Mouse (Mus musculus) liver, embryonic 16.5 days (tissue): Measurements from ENCODE around the gene Tfec. TPM values are rescaled to one million over a fixed set of nuclear protein-coding genes. Genes with fewer than 3 reads are reported as not detected.

Experiments used
- ATAC-seq: fragments of 200-750 bp; cut with Nextera tagmentation; 2 replicates; pipeline ENCODE4 v1.8.0; 2017; ENCODE audit warnings: low read depth, mild to moderate bottlenecking, moderate number of reproducible peaks, moderate library complexity
- H3K27ac ChIP-seq: fragments of 300-500 bp; sonication (generic); 2 replicates; pipeline ENCODE4 v1.5.1; 2014; ENCODE audit warnings: mild to moderate bottlenecking, low read length
- H3K27me3 ChIP-seq: fragments of 300-500 bp; sonication (generic); 2 replicates; pipeline ENCODE4 v1.6.1; 2014; ENCODE audit warnings: low read depth, low read length, mixed read lengths; ENCODE audit not compliant: control insufficient read depth, insufficient read depth
- H3K36me3 ChIP-seq: fragments of 300-500 bp; sonication (generic); 2 replicates; pipeline ENCODE4 v1.6.1; 2014; ENCODE audit warnings: mild to moderate bottlenecking; ENCODE audit not compliant: control insufficient read depth, insufficient read depth
- H3K4me1 ChIP-seq: fragments of 300-500 bp; sonication (generic); 2 replicates; pipeline ENCODE4 v1.6.1; 2014; ENCODE audit warnings: low read depth, low read length, mixed read lengths; ENCODE audit not compliant: control insufficient read depth
- H3K4me2 ChIP-seq: fragments of 300-500 bp; sonication (generic); 2 replicates; pipeline ENCODE4 v1.6.1; 2014; ENCODE audit warnings: low read depth, low read length, mixed read lengths
- H3K4me3 ChIP-seq: fragments of 300-500 bp; sonication (generic); 2 replicates; pipeline ENCODE4 v1.5.1; 2014; ENCODE audit warnings: low read depth, mild to moderate bottlenecking, low read length
- H3K9ac ChIP-seq: fragments of 300-500 bp; sonication (generic); 2 replicates; pipeline ENCODE4 v1.6.1; 2014; ENCODE audit warnings: low read depth, low read length
- H3K9me3 ChIP-seq: fragments of 300-500 bp; sonication (generic); replicated peaks from 2 replicates; pipeline ENCODE4 v1.6.1; 2016; ENCODE audit warnings: low read length; ENCODE audit not compliant: control insufficient read depth
- WGBS: fragments of 180-500 bp; shearing (Covaris S2); extraction: QIAGEN DNeasy Blood & Tissue Kit; methylation state at CpG from one replicate; pipeline ENCODE4 v1.1.7; 2014; ENCODE audit not compliant: insufficient replicate concordance; 5-methylcytosine and 5-hydroxymethylcytosine counted together
- polyA plus RNA-seq: library from polyadenylated mRNA; unstranded; fragments of >200 nt; fragmentation: Nextera tagmentation; extraction: Ambion mirVana; gene quantifications from 2 replicates; pipeline ENCODE4 v1.2.1, GENCODE M21; 2015

Tfec gene
- polyA plus RNA-seq, 1 experiment from 2014 or later = 4.5 TPM

GRCm38 (mm10) chr6:16821985-16822384 lies 76.3 kb downstream of the Tfec start:
- 16% methylated on average over 1 of the region's 1 CpGs for WGBS
- Histone ChIP-seq H3K4me2 (no peak overlapping the region), H3K27ac (no peak overlapping the region), H3K9ac (no peak overlapping the region), H3K9me3 (no peaks in the 10 kb centered on the region), H3K4me3 (no peak overlapping the region), H3K4me1 (no peaks in the 10 kb centered on the region), H3K27me3 (no peaks in the 10 kb centered on the region), H3K36me3 (no peaks in the 10 kb centered on the region)
- no peak for ATAC-seq

GRCm38 (mm10) chr6:16806302-16806701 lies 91.9 kb downstream of the Tfec start:
- WGBS = 43% methylated on average over 1 of the region's 1 CpGs
- Histone ChIP-seq H3K4me1 (no peaks in the 10 kb centered on the region), H3K4me2 (no peak overlapping the region), H3K9ac (no peak overlapping the region), H3K9me3 (no peaks in the 10 kb centered on the region), H3K4me3 (no peak overlapping the region), H3K36me3 (no peaks in the 10 kb centered on the region), H3K27me3 (no peaks in the 10 kb centered on the region), H3K27ac (no peak overlapping the region)
- no peak for ATAC-seq

GRCm38 (mm10) chr6:16797669-16798068 lies 100.6 kb downstream of the Tfec start:
- 46% methylated on average over 10 of the region's 10 CpGs for WGBS
- Histone ChIP-seq H3K9me3 (no peaks in the 10 kb centered on the region), H3K9ac (no peak overlapping the region), H3K27ac (no peak overlapping the region), H3K4me3 (no peak overlapping the region), H3K36me3 (no peaks in the 10 kb centered on the region), H3K27me3 (no peaks in the 10 kb centered on the region), H3K4me2 (no peak overlapping the region), H3K4me1 (no peaks in the 10 kb centered on the region)
- no peak for ATAC-seq

- H3K4me1 ChIP-seq = no peaks in the 10 kb centered on the region
- no peak overlapping the region for H3K4me3 ChIP-seq
- 70% methylated on average over 9 of the region's 9 CpGs for whole genome bisulfite sequencing
- no peak overlapping the region for H3K4me2 ChIP-seq
- H3K27ac ChIP-seq = no peak overlapping the region
- no peak for ATAC-seq
- H3K9me3 ChIP-seq = no peaks in the 10 kb centered on the region
- no peaks in the 10 kb centered on the region for H3K27me3 ChIP-seq
- H3K9ac ChIP-seq = no peak overlapping the region
- no peaks in the 10 kb centered on the region for H3K36me3 ChIP-seq
Observed at GRCm38 (mm10) chr6:16796914-16797313, 101.3 kb downstream of the Tfec start.

GRCm38 (mm10) chr6:16794036-16794435 lies 104.2 kb downstream of the Tfec start:
- no peaks in the 10 kb centered on the region for H3K27me3 ChIP-seq
- 56% methylated on average over 7 of the region's 7 CpGs for WGBS
- no peaks in the 10 kb centered on the region for H3K9me3 ChIP-seq
- no peak for ATAC-seq
- no peaks in the 10 kb centered on the region for H3K4me1 ChIP-seq
- no peak overlapping the region for H3K4me3 ChIP-seq
- no peak overlapping the region for H3K4me2 ChIP-seq
- H3K27ac ChIP-seq = no peak overlapping the region
- no peaks in the 10 kb centered on the region for H3K36me3 ChIP-seq
- H3K9ac ChIP-seq = no peak overlapping the region

- no peak overlapping the region for H3K4me2 ChIP-seq
- no peaks in the 10 kb centered on the region for H3K27me3 ChIP-seq
- ATAC-seq = no peak
- no peaks in the 10 kb centered on the region for H3K36me3 ChIP-seq
- H3K9me3 ChIP-seq = no peaks in the 10 kb centered on the region
- 68% methylated on average over 3 of the region's 3 CpGs for WGBS
- H3K4me3 ChIP-seq = no peak overlapping the region
- no peak overlapping the region for H3K27ac ChIP-seq
- H3K9ac ChIP-seq = no peak overlapping the region
- no peaks in the 10 kb centered on the region for H3K4me1 ChIP-seq
Observed at GRCm38 (mm10) chr6:16785166-16785565, 113.1 kb downstream of the Tfec start.

Other genes with a start within 250 kb of the Tfec start
- 3.6 and 4.0 TPM in 2 replicates for gene Tes, start 166.7 kb upstream of the Tfec start, polyA plus RNA-seq